Mouse (Mus musculus): Measurements from ENCODE around the gene Pgghg.

The Pgghg gene

DNA sequence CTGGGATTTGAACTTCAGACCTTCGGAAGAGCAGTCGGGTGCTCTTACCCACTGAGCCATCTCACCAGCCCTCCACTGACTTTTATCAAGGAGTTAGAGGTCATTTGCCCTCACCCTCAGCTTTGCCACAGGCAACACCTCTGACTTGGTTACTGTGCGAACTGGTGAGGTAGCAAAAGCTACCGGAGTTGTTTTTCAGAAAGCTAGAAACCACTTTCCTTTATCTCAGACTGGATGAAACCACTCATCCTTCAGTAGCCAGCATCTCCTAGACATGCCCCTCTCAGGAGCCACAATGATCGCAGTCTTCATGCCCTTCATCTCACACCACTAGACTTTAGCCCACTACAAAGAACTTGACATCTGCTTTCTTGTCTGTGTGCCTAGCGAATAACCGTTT lies 41.8 kb downstream of the Pgghg start:
- in situ Hi-C loops (cut with MboI; ENCODE audit: low sequenced_read_pairs), result no loop called here

DNA sequence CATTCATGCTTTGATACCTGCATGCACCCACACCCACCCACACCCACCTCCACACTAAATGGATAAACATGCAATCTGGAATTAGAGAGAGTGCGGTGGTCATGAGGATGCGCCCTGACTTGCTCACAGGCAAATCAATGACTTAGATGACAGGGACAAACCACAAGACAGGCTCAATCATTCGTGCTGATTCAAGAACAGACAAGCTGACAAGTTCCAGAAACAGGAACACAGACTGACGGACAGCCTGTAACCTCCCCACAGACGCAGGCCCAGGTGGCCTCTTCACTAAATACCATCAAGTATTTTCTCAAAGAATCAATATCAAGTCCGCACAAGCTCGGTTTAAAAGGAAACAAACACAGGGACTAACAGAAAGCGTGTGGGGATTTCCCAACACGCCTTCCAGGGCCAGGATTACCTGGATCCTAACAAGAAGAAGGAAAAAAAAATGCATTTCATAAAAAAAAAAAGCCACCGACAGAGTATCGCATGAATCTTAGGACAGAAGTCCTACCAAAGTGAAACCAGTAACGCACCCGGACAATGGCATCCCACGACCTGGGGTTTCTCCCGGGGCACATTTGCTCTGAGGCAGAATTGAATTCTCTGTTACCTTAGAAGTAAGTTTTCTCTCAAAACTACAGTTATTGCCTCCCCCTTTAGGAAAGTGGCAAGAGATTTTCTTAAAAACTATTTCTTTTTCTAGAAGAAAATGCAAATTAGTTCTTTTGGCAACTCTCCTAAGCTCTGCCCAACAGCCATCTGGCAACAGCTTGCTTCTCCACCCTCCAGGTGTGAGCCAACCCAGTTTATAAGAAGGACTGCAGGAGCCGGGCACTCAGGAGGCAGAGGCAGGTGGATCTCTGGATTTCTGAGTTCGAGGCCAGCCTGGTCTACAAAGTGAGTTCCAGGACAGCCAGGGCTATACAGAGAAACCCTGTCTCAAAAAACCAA lies 46.3 kb downstream of the Pgghg start:
- in situ Hi-C loops (cut with MboI; ENCODE audit: low sequenced_read_pairs), result no loop called here

DNA sequence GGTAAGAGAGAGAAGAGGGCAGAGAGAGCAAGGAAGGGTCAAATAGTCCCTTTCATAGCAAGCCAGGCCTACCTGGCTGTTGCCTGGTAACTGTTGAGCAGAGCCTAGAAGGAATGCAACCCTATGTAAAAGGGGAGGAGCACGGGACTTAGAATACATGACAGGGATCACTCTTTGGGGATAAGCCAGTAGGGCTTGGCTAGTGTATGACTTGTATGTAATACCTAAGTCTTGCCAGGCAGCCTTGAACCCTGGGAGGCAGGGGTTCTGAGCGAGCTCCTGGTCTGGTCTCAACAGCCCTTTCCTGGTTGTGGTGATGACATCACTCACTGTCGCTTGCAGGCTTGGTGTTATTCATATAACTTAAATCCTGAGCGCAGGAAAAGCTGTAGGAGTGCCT lies 47.8 kb downstream of the Pgghg start:
- in situ Hi-C loops (cut with MboI; ENCODE audit: low sequenced_read_pairs), result no loop called here

DNA sequence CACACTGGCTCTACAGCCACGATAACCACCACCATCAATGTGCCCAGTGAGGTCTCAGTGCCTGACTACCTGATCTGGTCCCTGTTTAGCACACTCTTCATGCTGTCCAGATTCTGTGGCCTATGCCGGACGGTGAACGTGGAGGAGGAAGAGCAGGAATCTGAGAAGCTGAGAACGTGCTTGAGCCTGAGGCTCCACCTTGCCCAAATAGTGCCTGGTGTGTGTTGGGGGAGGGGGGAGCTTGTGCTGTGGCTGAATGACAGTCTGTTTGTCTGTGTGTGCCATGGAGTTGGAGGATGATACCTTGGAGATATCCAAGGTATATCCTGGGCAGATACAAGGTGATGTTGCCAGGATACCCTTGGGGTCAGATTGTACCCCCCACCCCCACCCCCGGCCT lies 49.0 kb downstream of the Pgghg start:
- in situ Hi-C loops (cut with MboI; ENCODE audit: low sequenced_read_pairs), result no loop called here

DNA sequence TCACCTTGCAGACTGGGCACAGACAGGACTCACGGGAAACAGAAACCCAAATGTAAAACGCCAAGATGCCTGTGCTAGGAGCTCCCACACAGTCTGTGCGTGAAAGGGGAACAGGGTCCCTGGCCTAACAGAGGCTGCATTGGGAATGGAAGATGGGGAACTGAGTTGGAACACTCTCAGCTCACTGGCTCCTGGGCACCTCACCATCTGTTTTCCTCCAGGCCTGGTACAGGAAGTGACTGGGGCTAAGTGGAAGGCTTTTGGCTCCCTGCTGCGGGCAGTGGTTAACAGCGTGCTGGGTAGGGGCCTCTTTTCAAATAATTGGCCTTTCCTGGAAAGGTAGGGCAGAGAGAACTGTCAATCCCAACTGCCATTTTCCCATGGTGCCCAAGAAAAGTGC lies 49.4 kb downstream of the Pgghg start:
- in situ Hi-C loops (cut with MboI; ENCODE audit: low sequenced_read_pairs), result no loop called here

DNA sequence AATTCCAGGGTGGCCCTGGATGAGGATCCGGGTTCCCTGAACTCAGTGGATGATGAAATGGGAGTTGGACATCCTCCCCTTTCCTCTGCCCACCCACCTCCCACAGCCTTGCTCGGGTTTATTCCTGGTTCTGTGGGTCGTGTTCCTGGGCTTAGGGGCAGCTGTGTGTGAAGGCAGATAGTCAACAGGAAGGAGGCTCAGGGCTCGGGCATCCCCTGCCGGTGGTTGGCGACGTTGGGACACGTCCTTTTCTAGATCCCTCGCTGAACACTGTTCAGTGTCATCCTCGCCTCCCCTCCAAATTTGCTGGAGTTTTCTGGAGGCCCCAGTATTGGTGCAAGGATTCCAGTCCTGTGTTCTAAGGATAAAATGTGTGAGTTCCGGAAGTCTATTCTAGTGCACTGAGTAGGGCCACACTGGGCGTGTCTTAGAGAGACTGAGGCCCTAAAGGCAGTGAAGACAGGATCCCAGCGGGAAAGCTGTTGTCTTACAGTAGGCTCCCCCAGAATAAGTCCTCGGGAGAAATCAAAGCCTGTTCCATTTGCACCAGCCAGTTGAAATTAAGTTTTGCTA lies 50.0 kb downstream of the Pgghg start:
- in situ Hi-C loops (cut with MboI; ENCODE audit: low sequenced_read_pairs), result no loop called here

All from CH12F3 (cell line).